1 mouse cellular context compared by ENCODE assay signal in the genomic region with DNA sequence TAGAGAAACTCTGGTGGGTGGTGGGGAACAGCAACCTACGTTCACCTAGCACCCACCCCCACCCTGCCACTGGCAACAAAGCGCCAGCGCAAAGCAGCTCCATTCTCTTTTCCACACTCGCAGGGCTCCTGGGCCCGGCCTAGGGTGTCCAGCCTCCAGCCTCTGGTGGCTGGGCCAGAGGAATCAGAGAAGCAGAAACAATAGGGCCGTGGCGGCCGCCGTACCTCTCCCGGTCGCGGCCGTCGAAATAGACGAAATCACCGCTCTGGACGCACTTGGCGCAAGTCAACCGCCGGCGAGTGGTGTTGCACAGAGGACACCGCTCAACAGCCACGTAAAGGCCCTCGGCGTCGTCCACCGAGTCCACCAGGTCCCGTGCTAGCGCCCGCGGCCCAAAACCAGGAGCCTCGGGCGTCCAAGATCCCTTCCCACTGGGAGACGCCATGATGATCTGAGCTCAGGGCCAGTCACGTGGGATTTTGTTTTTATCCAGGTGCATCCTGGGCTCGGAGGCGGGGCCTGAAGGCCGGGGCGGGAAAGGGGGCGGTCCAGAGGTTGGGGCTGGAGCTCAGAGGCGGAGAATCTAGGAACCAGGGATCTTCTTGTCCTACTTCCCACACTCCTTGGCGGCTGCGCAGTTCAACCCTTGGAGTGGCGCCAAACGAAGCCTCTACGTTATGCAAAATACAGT.
TF ChIP-seq lines count a peak whose summit lies in the region.

No protein-coding gene starts in this region.

TF ChIP-seq in CH12.LX, 34 proteins besides CTCF, POLR2A, EP300 and RAD21 (continued from another document):
- TF ChIP-seq TCF12 (IDR thresholded peaks at IDR 0.05; ENCODE audit: low read depth, low read length): peak; percentile 54; the same call in 1 of the 2 replicates
- TF ChIP-seq CHD1 (IDR thresholded peaks at IDR 0.05; ENCODE audit: low read depth, low read length): no peak
- peak; percentile 68; the same call in 1 of the 2 replicates for TF ChIP-seq TBP (conservative IDR thresholded peaks at IDR 0.05; ENCODE audit: low read depth, low read length)
- peak; percentile 79 for TF ChIP-seq NRF1 (IDR thresholded peaks at IDR 0.05; ENCODE audit: low read depth, low read length)
- peak; percentile 87 for TF ChIP-seq MAX (IDR thresholded peaks at IDR 0.05; ENCODE audit: low read length)
- no peak for TF ChIP-seq CHD2 (IDR thresholded peaks at IDR 0.05; ENCODE audit: low read length)
- no peak for TF ChIP-seq UBTF (IDR thresholded peaks at IDR 0.05; ENCODE audit: low read depth, low read length)
- TF ChIP-seq MYC (IDR thresholded peaks at IDR 0.05; ENCODE audit: low read depth, low read length): no peak
- no peak for TF ChIP-seq ZMIZ1 (IDR thresholded peaks at IDR 0.05; ENCODE audit: low read depth, low read length)
- 0 out of 2 replicates have a peak, but pooled peaks have one; percentile 40 for TF ChIP-seq MAZ (IDR thresholded peaks at IDR 0.05; ENCODE audit: low read depth, low read length)
- no peak for TF ChIP-seq MAFK (IDR thresholded peaks at IDR 0.05; ENCODE audit: insufficient replicate concordance, low read length)
- no peak for TF ChIP-seq ZKSCAN1 (IDR thresholded peaks at IDR 0.05; ENCODE audit: borderline replicate concordance, low read depth, low read length)
- no peak for TF ChIP-seq ETS1 (conservative IDR thresholded peaks at IDR 0.05; ENCODE audit: low read depth, low read length)
- TF ChIP-seq NELFE (IDR thresholded peaks at IDR 0.05; ENCODE audit: low read depth, low read length): no peak
- TF ChIP-seq MXI1 (IDR thresholded peaks at IDR 0.05; ENCODE audit: low read depth, low read length): peak; percentile 77; the same call in 1 of the 2 replicates
- peak; percentile 86 for TF ChIP-seq USF2 (conservative IDR thresholded peaks at IDR 0.05; ENCODE audit: low read depth, low read length)
- TF ChIP-seq JUND (conservative IDR thresholded peaks at IDR 0.05; ENCODE audit: low read depth, low read length): no peak
- TF ChIP-seq IRF4 (IDR thresholded peaks at IDR 0.05; ENCODE audit: low read depth, low read length): no peak; the same call in 1 of the 2 replicates
- no peak for TF ChIP-seq ZNF384 (IDR thresholded peaks at IDR 0.05; ENCODE audit: low read depth, low read length)
- no peak for TF ChIP-seq PAX5 (IDR thresholded peaks at IDR 0.05; ENCODE audit: low read length)
- TF ChIP-seq USF1 (IDR thresholded peaks at IDR 0.05; ENCODE audit: low read depth, low read length): peak; percentile 92
